Mouse (Mus musculus) E14TG2a.4 (cell line): ENCODE measurements around the gene Adgra3.

Experiments used
- H3K27me3 ChIP-seq: 2 replicates; pipeline ENCODE4 v1.6.1; 2014; ENCODE audit warnings: low read length, control low read depth; ENCODE audit not compliant: insufficient read depth
- H3K36me3 ChIP-seq: 2 replicates; pipeline ENCODE4 v1.6.1; 2014; ENCODE audit warnings: low read length, control low read depth; ENCODE audit not compliant: insufficient read depth
- H3K4me1 ChIP-seq: replicated peaks from 2 replicates; pipeline ENCODE4 v1.6.1; 2014; ENCODE audit warnings: low read depth, low read length, control low read depth
- H3K4me3 ChIP-seq: replicated peaks from 2 replicates; pipeline ENCODE4 v1.5.1; 2014; ENCODE audit warnings: mild to moderate bottlenecking, low read length
- H3K9me3 ChIP-seq: 2 replicates; pipeline ENCODE4 v1.6.1; 2014; ENCODE audit warnings: low read length, control low read depth
- CTCF ChIP-seq: conservative IDR thresholded peaks from 2 replicates; pipeline ENCODE4 v1.5.1; 2014; ENCODE audit warnings: low read length
- NANOG ChIP-seq: IDR thresholded peaks from 2 replicates; pipeline ENCODE4 v1.6.1; 2014; ENCODE audit warnings: borderline replicate concordance, low read length, mixed read lengths
- POU5F1 ChIP-seq: IDR thresholded peaks from 2 replicates; pipeline ENCODE4 v1.6.1; 2014; ENCODE audit warnings: low read length, borderline replicate concordance

The Adgra3 gene

DNA sequence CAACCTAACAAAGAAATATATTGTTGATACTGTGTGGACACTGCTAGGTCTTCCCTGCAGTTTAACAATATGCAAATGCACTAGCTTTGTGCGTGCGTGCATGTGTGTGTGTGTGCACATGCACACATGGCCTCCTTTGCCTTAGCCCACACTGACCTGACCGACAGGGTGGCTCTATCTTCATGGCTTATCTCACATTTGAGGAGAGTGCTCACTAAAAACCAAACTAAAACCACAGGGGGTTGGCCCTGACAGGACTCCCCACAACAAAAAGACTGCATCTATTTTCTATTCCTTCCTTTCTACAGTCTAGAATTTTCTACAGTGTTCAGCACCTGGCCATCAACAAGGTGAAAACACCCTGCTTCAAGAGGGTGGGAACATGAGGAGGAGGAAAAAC lies 32.7 kb downstream of the Adgra3 start:
- Histone ChIP-seq H3K36me3 (peaks cover 14% of the 10 kb centered on the region), H3K27me3 (no peaks in the 10 kb centered on the region), H3K4me1 (peaks cover 33% of the 10 kb centered on the region), H3K9me3 (no peaks in the 10 kb centered on the region), H3K4me3 (no peak overlapping the region)
- no peak for TF ChIP-seq NANOG
- TF ChIP-seq CTCF: no peak
- no peak for TF ChIP-seq POU5F1

DNA sequence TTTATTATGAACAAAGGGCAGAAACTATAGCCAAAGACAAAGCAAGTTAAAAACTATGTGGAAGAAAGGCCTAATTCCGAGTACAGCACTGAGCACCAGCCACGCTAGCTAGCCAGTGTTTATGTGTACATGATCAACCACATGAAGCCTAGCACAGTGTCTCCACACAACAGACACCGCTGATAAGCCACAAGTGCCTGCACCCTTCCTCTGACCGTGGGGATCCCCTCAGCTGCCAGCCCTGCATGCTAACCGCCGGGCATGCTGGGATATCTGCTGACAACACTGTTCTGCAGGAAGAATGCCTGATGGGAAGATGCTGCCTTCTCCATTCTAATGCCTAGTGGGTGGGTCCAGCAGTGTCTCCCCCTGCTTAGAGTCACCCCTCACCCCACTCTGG lies 34.7 kb downstream of the Adgra3 start:
- no peaks in the 10 kb centered on the region for H3K27me3 ChIP-seq
- no peaks in the 10 kb centered on the region for H3K9me3 ChIP-seq
- H3K4me3 ChIP-seq: peak overlapping the region; percentile 2; the same call in 1 of the 2 replicates
- TF ChIP-seq CTCF (no peak), POU5F1 (no peak), NANOG (no peak)
- H3K36me3 ChIP-seq: peaks cover 14% of the 10 kb centered on the region
- peaks cover 22% of the 10 kb centered on the region for H3K4me1 ChIP-seq

DNA sequence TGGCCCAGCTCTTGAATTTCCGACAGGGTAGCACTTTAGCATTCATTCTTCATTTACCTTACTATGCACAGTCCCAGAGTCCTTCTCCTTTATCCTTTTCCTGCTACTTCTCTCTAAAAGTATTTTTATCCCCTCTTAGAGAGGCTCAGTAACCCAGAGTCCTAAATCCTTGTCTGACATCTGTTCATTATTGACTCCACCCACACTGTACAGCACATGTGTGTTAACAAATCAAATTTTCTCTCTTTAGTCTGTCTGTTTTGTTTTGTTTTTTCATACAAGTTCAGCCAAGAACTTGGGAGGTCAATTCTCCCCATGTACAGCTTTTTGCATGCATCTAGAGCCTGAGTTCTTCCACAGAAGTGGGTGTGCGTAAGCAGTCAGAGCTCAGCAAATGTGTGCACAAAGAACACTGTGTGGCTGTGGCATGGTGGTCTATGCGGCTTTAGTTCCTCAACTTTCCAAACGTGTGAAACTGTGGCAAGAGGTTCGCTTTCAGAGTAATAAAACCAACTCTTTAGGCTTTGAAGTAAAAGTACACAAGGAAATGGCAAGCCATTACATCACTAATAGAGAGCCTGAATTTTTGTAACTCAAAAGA lies 42.7 kb downstream of the Adgra3 start:
- Histone ChIP-seq H3K27me3 (no peaks in the 10 kb centered on the region), H3K9me3 (no peaks in the 10 kb centered on the region), H3K36me3 (peaks cover 22% of the 10 kb centered on the region), H3K4me1 (no peaks in the 10 kb centered on the region; the same call in 1 of the 2 replicates), H3K4me3 (no peak overlapping the region)
- TF ChIP-seq CTCF (no peak), NANOG (no peak), POU5F1 (no peak)

DNA sequence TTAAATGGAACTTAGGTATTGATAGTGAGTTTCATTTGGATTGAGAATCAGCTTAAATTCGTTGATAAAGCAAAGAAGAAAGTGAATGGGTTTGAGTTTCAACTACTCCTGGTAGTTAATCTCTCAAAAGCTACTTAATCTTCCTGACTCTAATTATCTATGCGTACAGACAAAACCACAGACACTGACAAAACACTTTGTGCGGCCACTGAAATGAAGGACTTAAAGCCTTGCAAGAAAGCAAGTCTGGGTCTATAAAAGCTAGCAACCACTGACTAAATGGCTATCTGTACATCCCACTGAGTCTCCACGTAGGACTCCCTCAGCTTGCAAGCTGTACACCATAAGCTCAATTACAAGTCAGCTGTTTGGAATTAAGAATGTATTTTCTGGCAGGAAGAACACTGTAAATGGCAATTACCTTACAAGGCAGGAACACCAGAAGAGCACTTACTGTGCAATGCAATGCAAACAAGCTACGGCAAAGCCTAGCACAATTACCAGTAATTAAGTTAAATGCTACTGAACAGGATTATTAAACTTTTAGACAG lies 43.6 kb downstream of the Adgra3 start:
- H3K9me3 ChIP-seq: no peaks in the 10 kb centered on the region
- no peaks in the 10 kb centered on the region; the same call in 1 of the 2 replicates for H3K4me1 ChIP-seq
- peaks cover 22% of the 10 kb centered on the region for H3K36me3 ChIP-seq
- H3K27me3 ChIP-seq: no peaks in the 10 kb centered on the region
- no peak for TF ChIP-seq POU5F1
- no peak for TF ChIP-seq CTCF
- no peak for TF ChIP-seq NANOG
- no peak overlapping the region for H3K4me3 ChIP-seq

DNA sequence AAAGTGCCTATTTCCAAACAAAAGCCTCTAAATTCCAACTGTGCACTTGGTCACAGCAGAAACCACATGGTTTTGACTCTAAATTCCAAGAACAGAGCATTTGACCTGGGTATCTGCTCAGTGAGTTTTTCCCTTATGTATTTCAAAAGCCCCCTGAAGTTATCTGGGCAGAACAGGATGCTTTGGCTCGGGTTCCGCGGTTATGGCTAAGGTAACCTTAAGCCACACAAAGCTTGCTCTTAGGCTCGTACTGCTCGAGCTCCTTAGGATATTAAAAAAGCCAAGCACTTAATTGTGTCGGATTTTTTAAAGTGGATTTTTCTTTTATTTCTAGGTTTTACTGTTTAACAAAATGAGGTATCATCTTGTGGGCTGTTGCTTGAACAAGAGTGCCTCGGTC lies 44.1 kb downstream of the Adgra3 start:
- no peak; the same call in 1 of the 2 replicates for TF ChIP-seq NANOG
- TF ChIP-seq POU5F1: no peak
- no peak for TF ChIP-seq CTCF
- peaks cover 22% of the 10 kb centered on the region for H3K36me3 ChIP-seq

DNA sequence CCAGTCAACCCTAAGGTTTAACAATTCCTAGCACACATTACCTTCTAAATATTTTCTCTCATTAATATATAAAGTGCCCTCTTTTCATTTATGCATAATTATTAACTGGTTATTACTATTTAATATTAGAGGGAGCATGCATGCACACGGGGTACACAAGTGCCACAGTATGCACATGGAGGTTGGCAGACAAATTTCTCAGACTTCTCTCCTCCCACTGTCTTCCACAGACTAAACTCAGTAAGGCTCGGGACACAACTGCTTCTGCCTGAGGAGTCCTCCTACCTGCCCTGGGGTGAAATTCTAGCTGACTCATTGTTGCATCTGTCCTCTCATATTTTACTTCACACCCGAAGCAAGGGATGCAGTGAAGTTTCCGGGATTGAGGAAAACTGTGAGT lies 44.8 kb downstream of the Adgra3 start:
- no peak overlapping the region for H3K4me3 ChIP-seq
- peaks cover 27% of the 10 kb centered on the region for H3K36me3 ChIP-seq
- H3K9me3 ChIP-seq: no peaks in the 10 kb centered on the region
- H3K4me1 ChIP-seq: no peaks in the 10 kb centered on the region; the same call in 1 of the 2 replicates
- TF ChIP-seq NANOG: no peak
- TF ChIP-seq POU5F1: no peak
- TF ChIP-seq CTCF: no peak
- no peaks in the 10 kb centered on the region for H3K27me3 ChIP-seq

More for the DNA sequence above, 44.1 kb downstream of the Adgra3 start:
- Histone ChIP-seq H3K4me1 (no peaks in the 10 kb centered on the region; the same call in 1 of the 2 replicates), H3K27me3 (no peaks in the 10 kb centered on the region), H3K4me3 (no peak overlapping the region), H3K9me3 (no peaks in the 10 kb centered on the region)

DNA sequence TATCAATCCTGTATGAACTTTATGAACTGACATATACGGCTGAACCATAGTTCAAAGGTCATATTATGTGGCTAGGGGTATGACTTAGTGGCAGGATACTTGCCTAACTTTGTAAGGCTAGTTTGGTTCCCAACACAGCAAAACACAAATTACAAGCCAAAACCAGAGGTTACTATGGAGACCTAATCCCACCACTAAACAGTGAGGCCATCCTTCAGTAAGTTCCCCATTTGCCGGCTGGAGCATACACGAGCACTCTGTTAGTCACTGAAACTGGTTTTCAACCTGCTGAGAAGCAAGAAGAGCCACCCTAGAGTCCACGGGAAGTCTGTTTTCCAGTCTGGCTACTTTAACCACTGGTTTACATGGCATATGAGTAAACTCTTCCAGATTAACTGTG lies 50.0 kb downstream of the Adgra3 start:
- H3K4me1 ChIP-seq: peaks cover 9% of the 10 kb centered on the region; the same call in 1 of the 2 replicates
- no peak overlapping the region for H3K4me3 ChIP-seq
- H3K36me3 ChIP-seq: peaks cover 25% of the 10 kb centered on the region
- no peaks in the 10 kb centered on the region for H3K27me3 ChIP-seq
- no peaks in the 10 kb centered on the region for H3K9me3 ChIP-seq
- no peak for TF ChIP-seq POU5F1
- TF ChIP-seq CTCF: no peak
- no peak for TF ChIP-seq NANOG

DNA sequence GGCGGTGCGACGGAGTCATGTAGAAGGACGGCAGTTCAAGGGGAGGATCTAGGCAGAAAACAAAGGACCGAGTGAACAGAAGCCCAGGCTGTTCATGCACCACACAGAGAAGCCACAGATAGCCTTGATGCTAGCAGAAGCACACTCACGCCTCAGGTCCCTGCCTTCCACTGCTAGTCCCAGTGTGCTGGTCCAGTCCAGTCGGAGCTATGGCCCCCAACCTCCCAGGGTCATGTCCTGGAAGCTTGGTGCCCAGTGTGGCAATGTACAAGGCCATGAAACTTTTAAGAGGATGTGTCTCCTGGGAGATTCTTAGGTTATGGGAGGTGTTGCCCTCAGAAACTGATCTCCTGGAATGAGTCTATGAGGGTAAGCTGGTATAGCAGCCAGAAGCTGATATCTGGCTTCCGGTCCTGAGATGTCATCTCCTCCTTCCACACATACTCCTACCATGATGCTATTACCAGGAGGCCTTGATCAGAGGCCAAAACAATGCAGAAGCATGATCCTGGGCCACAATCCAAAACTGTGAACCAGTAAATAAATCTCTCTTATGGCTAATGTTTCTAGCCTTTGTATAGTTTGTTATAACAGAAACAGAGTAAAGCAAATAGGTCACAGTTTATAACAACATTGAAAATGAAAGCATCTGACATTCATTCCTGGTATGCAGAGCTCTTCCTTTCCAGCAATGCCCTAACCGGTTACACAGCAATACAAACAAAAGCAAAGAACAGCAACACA lies 51.7 kb downstream of the Adgra3 start:
- TF ChIP-seq NANOG: no peak
- TF ChIP-seq CTCF: no peak
- TF ChIP-seq POU5F1: no peak

More for the DNA sequence above, 51.7 kb downstream of the Adgra3 start:
- no peaks in the 10 kb centered on the region for H3K9me3 ChIP-seq
- H3K36me3 ChIP-seq: peaks cover 19% of the 10 kb centered on the region
- H3K4me3 ChIP-seq: no peak overlapping the region
- peaks cover 9% of the 10 kb centered on the region; the same call in 1 of the 2 replicates for H3K4me1 ChIP-seq
- no peaks in the 10 kb centered on the region for H3K27me3 ChIP-seq
